Comparison of ENCODE assay signal across 9 mouse cellular contexts in the genomic region with DNA sequence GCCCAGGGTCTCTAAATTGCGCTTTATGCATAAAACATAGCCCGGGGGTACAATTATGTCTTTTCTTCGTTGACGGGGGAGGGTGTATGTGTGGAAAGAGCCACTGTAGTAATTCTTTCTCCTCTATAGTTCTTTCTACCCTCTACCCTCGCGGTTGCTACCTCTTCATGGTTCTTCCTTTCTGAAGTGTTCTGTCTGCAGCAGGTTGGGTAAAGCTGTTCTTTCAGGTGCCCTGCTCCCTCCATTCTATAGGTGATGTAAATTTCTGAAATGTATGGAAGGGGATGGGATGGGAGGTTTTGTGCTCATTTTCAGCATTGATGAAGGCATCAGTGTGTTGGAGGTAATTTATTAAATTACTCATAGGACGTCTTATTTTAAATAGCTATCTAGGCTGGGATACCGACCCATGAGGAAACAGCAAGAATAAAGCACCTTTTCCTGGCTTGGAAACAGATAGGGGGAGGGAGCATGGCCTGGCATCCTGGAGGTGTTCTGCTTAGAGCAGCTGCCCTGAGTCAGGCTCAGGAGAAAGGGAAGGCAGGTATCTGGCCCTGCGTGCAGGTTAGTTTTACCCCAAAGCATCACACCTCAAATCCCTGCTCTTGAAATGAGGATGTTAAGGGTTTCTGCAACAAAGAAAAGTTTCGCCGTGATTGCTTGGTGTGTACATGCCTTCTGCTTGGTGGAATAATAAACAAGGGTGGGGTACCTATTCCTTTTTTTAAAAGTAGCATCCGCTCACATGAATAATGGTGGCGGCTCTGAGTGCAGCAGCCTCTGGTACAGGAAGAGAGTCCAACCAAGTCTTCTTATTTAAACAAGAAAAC. TPM values are rescaled to one million over a fixed set of nuclear protein-coding genes. Genes with fewer than 3 reads are reported as not detected.
DNase-seq lines count a peak whose midpoint lies in the region; ATAC-seq and TF ChIP-seq lines count a peak whose summit lies in the region.
"Had no signal": no experiment of that assay in that cellular context is flagged by ENCODE, and none has a peak within 500 bp of the region (broad histone marks: within the 10 kb centered on the region; RNA-seq: fewer than 3 reads in every experiment).

No protein-coding gene starts in this region.

- H3K4me2 ChIP-seq in heart, embryonic 11.5 days: peak overlapping the region; percentile 91
- H3K4me2 ChIP-seq in embryonic facial prominence, embryonic 13.5 days: peak overlapping the region; percentile 97
- H3K4me2 ChIP-seq in hindbrain, postnatal 0 days (ENCODE audit: low read depth, low read length): peak overlapping the region; percentile 97
- H3K4me2 ChIP-seq in midbrain, embryonic 15.5 days: peak overlapping the region; percentile 96

- no peak overlapping the region for H3K27ac ChIP-seq in heart, embryonic 11.5 days (ENCODE audit: low read depth, low read length)
- no peak overlapping the region for H3K27ac ChIP-seq in embryonic facial prominence, embryonic 13.5 days
- H3K27ac ChIP-seq in hindbrain, postnatal 0 days: no peak overlapping the region; the same call in 1 of the 2 replicates
- H3K27ac ChIP-seq in midbrain, embryonic 15.5 days: peak overlapping the region; percentile 47; the same call in 1 of the 2 replicates

- no peak for TF ChIP-seq CTCF in hindbrain, postnatal 0 days (IDR thresholded peaks at IDR 0.05; ENCODE audit: low read depth)

- no peaks in the 10 kb centered on the region for H3K9me3 ChIP-seq in heart, embryonic 11.5 days (replicated peaks; ENCODE audit: control insufficient read depth, low read length)
- H3K9me3 ChIP-seq in embryonic facial prominence, embryonic 13.5 days: no peaks in the 10 kb centered on the region
- H3K9me3 ChIP-seq in hindbrain, postnatal 0 days (ENCODE audit: low read length): no peaks in the 10 kb centered on the region
- no peaks in the 10 kb centered on the region for H3K9me3 ChIP-seq in midbrain, embryonic 15.5 days

- H3K36me3 ChIP-seq in heart, embryonic 11.5 days (ENCODE audit: control insufficient read depth, insufficient read depth, low read length): no peaks in the 10 kb centered on the region
- H3K36me3 ChIP-seq in embryonic facial prominence, embryonic 13.5 days: no peaks in the 10 kb centered on the region
- no peaks in the 10 kb centered on the region for H3K36me3 ChIP-seq in hindbrain, postnatal 0 days (ENCODE audit: insufficient read depth, low read length)
- no peaks in the 10 kb centered on the region for H3K36me3 ChIP-seq in midbrain, embryonic 15.5 days (replicated peaks)

- no peak for DNase-seq in heart, postnatal 4 days
- DNase-seq in hindbrain, postnatal 0 days (ENCODE audit: low spot score): no peak
- DNase-seq in left cerebral cortex, adult 18-20 months (ENCODE audit: low spot score in 2 of 2): no peak
- no peak for DNase-seq in cerebellum, adult 9-11 months
- DNase-seq in spleen, postnatal 14 days (ENCODE audit: low spot score in 2 of 2): no peak
- DNase-seq: cerebellum, adult 11-12 months had no signal

- ATAC-seq in heart, embryonic 11.5 days (replicated peaks; ENCODE audit: insufficient number of reproducible peaks, low FRiP score, low TSS enrichment): no peak
- ATAC-seq in embryonic facial prominence, embryonic 13.5 days (ENCODE audit: insufficient number of reproducible peaks, insufficient read depth, low FRiP score, low TSS enrichment, low read depth): no peak
- ATAC-seq in hindbrain, postnatal 0 days: no peak
- no peak for ATAC-seq in midbrain, embryonic 15.5 days (replicated peaks)

- H3K4me3 ChIP-seq in heart, embryonic 11.5 days (ENCODE audit: low read depth, low read length): peak overlapping the region; percentile 77
- H3K4me3 ChIP-seq in embryonic facial prominence, embryonic 13.5 days: peak overlapping the region; percentile 61
- H3K4me3 ChIP-seq in hindbrain, postnatal 0 days (ENCODE audit: low read length): peak overlapping the region; percentile 89
- H3K4me3 ChIP-seq in midbrain, embryonic 15.5 days: peak overlapping the region; percentile 59

- 15% methylated on average over 13 of the region's 13 CpGs for WGBS in heart, embryonic 11.5 days (ENCODE audit: insufficient replicate concordance)
- 9% methylated on average over 13 of the region's 13 CpGs for WGBS in embryonic facial prominence, embryonic 13.5 days
- WGBS in hindbrain, postnatal 0 days: 18% methylated on average over 13 of the region's 13 CpGs
- WGBS in midbrain, embryonic 15.5 days: 19% methylated on average over 13 of the region's 13 CpGs

- no peak overlapping the region for H3K9ac ChIP-seq in heart, embryonic 11.5 days (ENCODE audit: low read depth, low read length)
- 0 out of 2 replicates have a peak overlapping the region, but pooled peaks have one; percentile 44 for H3K9ac ChIP-seq in embryonic facial prominence, embryonic 13.5 days
- no peak overlapping the region; the same call in 1 of the 2 replicates for H3K9ac ChIP-seq in hindbrain, postnatal 0 days (replicated peaks; ENCODE audit: low read length)
- peak overlapping the region; percentile 18 for H3K9ac ChIP-seq in midbrain, embryonic 15.5 days

- H3K27me3 ChIP-seq in heart, embryonic 11.5 days (ENCODE audit: control insufficient read depth, insufficient read depth, low read length): no peaks in the 10 kb centered on the region
- peaks cover 46% of the 10 kb centered on the region for H3K27me3 ChIP-seq in embryonic facial prominence, embryonic 13.5 days
- 0 out of 2 replicates have a peak, but pooled peaks cover 3% of the 10 kb centered on the region for H3K27me3 ChIP-seq in hindbrain, postnatal 0 days (ENCODE audit: insufficient read depth, low read length)
- peaks cover 62% of the 10 kb centered on the region for H3K27me3 ChIP-seq in midbrain, embryonic 15.5 days (replicated peaks)

- H3K4me1 ChIP-seq in heart, embryonic 11.5 days (ENCODE audit: control insufficient read depth, insufficient read depth, low read length): peaks cover 17% of the 10 kb centered on the region
- peaks cover 16% of the 10 kb centered on the region for H3K4me1 ChIP-seq in embryonic facial prominence, embryonic 13.5 days
- no peaks in the 10 kb centered on the region for H3K4me1 ChIP-seq in hindbrain, postnatal 0 days (ENCODE audit: insufficient read depth, low read length)
- H3K4me1 ChIP-seq in midbrain, embryonic 15.5 days: peaks cover 26% of the 10 kb centered on the region

RNA-seq across cellular contexts. Expression of a gene that starts 1.7 kb away (rescaled TPM):
- 15.2 and 21.5 TPM in 2 replicates for polyA plus RNA-seq in heart, embryonic 11.5 days (2014; fragmentation: Nextera tagmentation; extraction: Ambion mirVana)
- total RNA-seq in heart, postnatal 4 days (2021): 100 to 1,000 TPM in 1 of 2 experiments, 10 to 100 TPM in 1; 96.3 to 105 TPM
- polyA plus RNA-seq in embryonic facial prominence, embryonic 13.5 days (2015; fragmentation: Nextera tagmentation; extraction: Ambion mirVana): 14.4 and 15.1 TPM in 2 replicates
- total RNA-seq in hindbrain, postnatal 0 days (2014; rRNA removed): 59.6 and 86.6 TPM in 2 replicates
- polyA plus RNA-seq in hindbrain, postnatal 0 days (2015; fragmentation: Nextera tagmentation; extraction: Ambion mirVana): 51.9 and 52.8 TPM in 2 replicates
- polyA plus RNA-seq in midbrain, embryonic 15.5 days (2015; fragmentation: Nextera tagmentation; extraction: Ambion mirVana): 33.4 and 44.8 TPM in 2 replicates
- total RNA-seq in left cerebral cortex, adult 18-20 months (2021): 10 to 100 TPM; 50.7 to 53.3 TPM

Comparison
In these comparisons a context has a peak if more than half of its experiments do, and no peak if none do; other contexts are left out.
1. H3K9ac ChIP-seq: peak in embryonic facial prominence, embryonic 13.5 days (single experiment) and midbrain, embryonic 15.5 days (single experiment); none in heart, embryonic 11.5 days (single experiment) and hindbrain, postnatal 0 days (single experiment).
2. Peak in every context shown above with its lines, with median percentiles within 50 percentile points of each other: H3K4me2 ChIP-seq and H3K4me3 ChIP-seq.